Mouse (Mus musculus) regulatory T cell (primary cell): ENCODE results near the gene Atp9a.
"Not testable (repeated sequence)": the region's sequence is repeated elsewhere in the genome, so short reads cannot be mapped to it uniquely, and the experiment has no call there.

Experiments used
- in situ Hi-C: fragments of 300-600 bp; cut with MboI, MseI; formaldehyde crosslinking; loops from one replicate; pipeline ENCODE4 v1.15.1; 2025; ENCODE audit warnings: high pct_unique_total_duplicates

Atp9a gene

GRCm38 (mm10) chr2:168742059-168742627 lies at the start of gene Atp9a:
TSS of gene Atp9a (minus strand) at chr2:168742409.
- in situ Hi-C loops, result no loop called here

- in situ Hi-C loops, result no loop called here
Measured at GRCm38 (mm10) chr2:168791115-168791802, 49.0 kb upstream of the Atp9a start.

- in situ Hi-C loops, result no loop called here
Measured at GRCm38 (mm10) chr2:168786174-168786573, 44.0 kb upstream of the Atp9a start.

DNA sequence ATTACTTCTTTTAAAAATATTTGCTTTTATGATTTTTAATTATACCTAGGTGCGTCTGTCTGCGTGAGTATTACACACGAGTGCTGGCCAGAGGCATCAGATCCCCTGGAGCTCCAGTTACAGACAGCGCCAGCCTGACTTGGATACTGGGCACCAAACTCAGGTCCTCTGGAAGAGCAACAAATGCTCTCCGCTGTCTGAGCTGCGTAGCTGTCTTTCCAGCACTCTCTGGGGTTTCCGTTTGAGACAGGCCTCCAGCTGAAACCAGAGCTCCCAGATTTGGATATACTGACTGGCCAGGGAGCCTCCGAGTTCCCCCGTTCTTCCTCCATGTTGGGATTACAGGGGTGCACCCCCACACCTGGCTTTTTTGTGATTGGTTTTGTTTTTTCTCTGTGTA lies 38.4 kb upstream of the Atp9a start:
- in situ Hi-C loops, result no loop called here

DNA sequence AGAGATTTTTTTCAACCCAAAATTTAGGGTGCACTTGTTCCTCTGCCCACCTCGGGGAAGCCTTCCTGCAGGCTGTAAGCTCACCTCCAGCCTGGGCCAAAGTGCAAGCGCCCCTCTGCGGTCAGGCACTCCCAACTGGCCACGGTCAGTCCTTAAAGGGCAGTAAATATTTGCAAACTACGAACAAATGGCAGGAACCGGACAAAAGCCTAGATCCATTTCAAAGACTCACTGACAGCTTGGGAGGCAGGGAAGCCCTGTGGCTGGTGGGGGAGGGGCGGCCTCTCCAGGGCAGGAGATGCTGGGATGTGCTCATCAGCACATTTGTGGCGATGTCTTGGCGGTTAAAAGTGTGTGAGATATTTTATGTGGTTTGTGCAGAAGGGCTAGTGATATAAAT lies 37.8 kb upstream of the Atp9a start:
- in situ Hi-C loops, result no loop called here

GRCm38 (mm10) chr2:168777481-168777880 lies 35.3 kb upstream of the Atp9a start:
- in situ Hi-C loops, result no loop called here

- in situ Hi-C loops, result no loop called here
Measured at GRCm38 (mm10) chr2:168776238-168776637, 34.0 kb upstream of the Atp9a start.

DNA sequence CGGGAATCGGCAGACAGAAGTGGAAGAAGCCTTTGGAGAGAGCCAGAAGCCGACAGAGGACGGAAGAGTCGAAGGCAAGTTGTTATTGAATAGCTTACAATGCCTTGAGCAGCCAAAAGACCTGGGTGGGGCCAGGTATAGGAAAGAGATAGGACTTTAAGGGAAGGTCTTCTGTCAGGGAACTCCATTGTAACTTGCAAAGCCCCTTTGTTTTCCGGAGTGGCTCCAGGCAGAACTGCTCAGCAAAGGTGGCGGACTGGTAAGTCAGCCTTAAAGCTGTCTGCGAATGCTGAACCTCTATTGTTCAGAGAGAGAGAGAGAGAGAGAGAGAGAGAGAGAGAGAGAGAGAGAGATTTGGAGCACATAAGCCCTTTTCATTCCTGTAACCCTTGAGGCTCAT lies 27.1 kb upstream of the Atp9a start:
- in situ Hi-C loops, result no loop called here

DNA sequence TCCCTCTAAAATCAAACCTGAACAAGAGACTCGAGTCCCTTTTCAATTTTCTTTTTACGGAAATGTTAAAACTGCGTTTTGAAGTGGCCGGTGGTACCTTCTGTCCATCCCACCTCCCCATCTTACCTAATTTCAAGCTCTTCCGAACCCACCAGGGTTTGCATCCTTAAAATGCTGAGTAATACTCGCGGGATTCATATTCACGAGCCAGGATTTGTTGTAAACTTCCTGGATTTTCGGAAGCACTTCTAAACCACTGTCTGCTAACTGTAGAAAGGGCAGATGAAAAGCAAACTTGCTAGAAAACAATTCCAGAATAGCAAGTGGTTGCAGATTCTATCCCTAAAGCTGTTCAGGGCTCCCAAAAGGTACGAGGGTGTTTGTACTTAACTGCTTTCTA lies 25.4 kb upstream of the Atp9a start, which contains the start of gene Sall4:
TSS of gene Sall4 (minus strand) at position 362 of the 400 bp plus-strand sequence.
- in situ Hi-C loops, result no loop called here

GRCm38 (mm10) chr2:168766538-168767361 lies 24.5 kb upstream of the Atp9a start:
- in situ Hi-C loops, result no loop called here

DNA sequence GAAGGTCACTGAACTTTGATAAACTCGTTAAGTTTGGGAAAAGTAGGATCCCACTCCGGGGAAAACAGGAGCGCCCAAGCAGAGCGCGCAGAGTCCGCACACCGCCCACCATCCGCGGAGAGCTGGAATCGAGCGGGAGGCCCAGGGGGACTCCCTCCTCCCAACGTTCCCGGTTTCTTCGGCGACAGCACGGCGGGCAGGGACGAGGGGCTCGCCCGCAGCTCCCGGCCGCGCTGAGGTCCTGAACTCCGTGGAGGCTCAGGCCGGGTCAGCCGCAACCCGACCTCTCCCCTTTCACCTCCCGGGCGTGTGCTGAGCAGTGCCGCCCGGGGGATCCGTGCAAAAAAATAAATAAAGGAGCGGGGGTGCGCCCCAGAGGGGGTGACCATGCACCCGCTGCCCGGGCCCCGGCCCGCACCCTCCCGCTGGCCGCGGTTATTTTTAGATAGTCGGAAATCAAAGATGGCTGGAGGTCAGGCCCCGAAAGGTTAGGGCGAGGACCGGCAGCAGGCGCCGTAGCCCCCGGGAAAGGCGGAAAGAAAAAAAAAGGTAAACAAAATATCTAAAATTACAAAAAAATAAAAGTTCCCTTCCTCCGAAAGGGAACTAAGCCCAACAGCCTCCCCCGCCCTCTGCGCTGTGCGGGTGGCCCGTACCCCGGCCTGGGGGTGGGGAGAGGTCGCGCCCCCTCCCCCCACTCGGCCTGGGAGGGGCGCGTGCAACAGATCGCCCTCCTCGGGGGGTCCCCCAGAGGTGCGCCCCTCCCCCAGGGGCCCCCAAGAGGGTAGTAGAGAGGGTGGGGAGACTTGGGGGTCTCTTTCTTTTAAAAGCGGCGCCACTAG lies 23.7 kb upstream of the Atp9a start:
- in situ Hi-C loops, result no loop called here

GRCm38 (mm10) chr2:168765065-168765681 lies 23.0 kb upstream of the Atp9a start:
- in situ Hi-C loops, result no loop called here

GRCm38 (mm10) chr2:168764460-168764867 lies 22.3 kb upstream of the Atp9a start:
- in situ Hi-C loops, result no loop called here

- in situ Hi-C loops, result no loop called here
Measured at GRCm38 (mm10) chr2:168763785-168764184, 21.6 kb upstream of the Atp9a start.

- in situ Hi-C loops, result no loop called here
Measured at GRCm38 (mm10) chr2:168762411-168762815, 20.2 kb upstream of the Atp9a start.

GRCm38 (mm10) chr2:168761954-168762353 lies 19.7 kb upstream of the Atp9a start:
- in situ Hi-C loops, result no loop called here

GRCm38 (mm10) chr2:168761141-168761540 lies 18.9 kb upstream of the Atp9a start:
- in situ Hi-C loops, result no loop called here

GRCm38 (mm10) chr2:168744406-168744805 lies 2.2 kb upstream of the Atp9a start:
- in situ Hi-C loops, result not testable (repeated sequence)

GRCm38 (mm10) chr2:168742649-168743048 lies 440 bp upstream of the Atp9a start:
- in situ Hi-C loops, result no loop called here

DNA sequence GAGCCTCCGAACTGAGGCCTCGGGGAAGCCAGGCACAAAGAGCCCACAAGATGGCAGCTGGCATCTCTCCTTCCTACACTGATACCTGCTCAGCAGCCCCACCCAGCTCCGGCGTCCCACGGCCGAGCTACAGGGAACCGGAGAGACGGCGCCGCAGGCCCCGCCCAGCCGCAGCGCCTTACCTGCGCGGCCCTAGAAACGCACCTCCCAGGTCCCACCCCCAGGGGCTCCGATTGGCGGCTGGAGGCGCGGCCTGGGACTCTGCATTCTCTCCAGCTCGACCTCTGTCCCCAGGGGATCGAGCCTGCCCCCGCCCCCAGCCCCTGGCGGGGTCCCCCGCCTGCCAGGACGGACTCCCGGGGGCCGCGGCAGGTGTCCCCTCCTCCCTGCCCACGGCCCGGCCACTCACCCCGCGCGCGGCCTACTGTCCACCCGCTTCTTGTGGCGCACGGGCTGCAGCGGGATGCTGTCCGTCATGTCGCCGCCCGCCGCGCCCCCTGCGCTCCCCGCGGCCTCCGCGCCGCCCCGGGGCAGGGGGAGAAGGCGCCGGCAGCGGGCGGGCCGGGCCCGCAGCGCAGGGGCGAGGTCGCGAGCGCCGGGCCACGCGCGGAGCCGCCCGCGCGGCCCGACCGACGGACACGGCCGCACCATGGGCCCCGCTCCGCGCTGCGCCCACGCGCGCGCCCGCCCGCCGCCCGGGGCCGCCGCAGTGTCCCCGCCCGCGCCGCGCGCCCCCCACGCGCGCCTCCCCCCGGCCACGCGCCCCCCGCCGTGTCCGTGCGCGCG lies 743 bp downstream of the Atp9a start:
- in situ Hi-C loops, result no loop called here
